Mouse (Mus musculus): ENCODE results near the gene Irf5. TPM values are rescaled to one million over a fixed set of nuclear protein-coding genes. Genes with fewer than 3 reads are reported as not detected.
A peak's percentile ranks its signal among the peaks of the same experiment; 100 is the strongest.
"Not testable (repeated sequence)": the region's sequence is repeated elsewhere in the genome, so short reads cannot be mapped to it uniquely, and the experiment has no call there.

Irf5 gene
- total RNA-seq, 2 experiments from 2014 or later, result 3.8 to 4.8 TPM

GRCm38 (mm10) chr6:29527361-29528164 is 1.1 kb downstream of the Irf5 start:
- DNase-seq, result no peak

DNA sequence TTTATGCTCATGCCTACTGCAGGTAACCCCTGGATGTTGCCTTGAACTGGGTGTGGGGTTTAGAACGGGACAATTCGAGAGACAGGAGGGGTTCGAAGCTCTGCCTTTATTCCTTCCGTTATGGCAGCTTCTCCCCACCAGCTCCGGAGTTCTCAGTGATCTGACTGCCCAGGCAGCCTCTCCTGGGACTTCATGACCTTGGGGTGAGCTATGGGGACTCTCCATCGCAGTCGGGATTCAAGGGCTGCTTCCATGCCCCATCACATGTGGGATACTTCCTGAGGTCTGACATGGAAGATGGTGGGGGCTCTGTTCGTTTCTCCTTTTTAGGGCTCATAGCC is 1.7 kb downstream of the Irf5 start:
- DNase-seq, result no peak

DNA sequence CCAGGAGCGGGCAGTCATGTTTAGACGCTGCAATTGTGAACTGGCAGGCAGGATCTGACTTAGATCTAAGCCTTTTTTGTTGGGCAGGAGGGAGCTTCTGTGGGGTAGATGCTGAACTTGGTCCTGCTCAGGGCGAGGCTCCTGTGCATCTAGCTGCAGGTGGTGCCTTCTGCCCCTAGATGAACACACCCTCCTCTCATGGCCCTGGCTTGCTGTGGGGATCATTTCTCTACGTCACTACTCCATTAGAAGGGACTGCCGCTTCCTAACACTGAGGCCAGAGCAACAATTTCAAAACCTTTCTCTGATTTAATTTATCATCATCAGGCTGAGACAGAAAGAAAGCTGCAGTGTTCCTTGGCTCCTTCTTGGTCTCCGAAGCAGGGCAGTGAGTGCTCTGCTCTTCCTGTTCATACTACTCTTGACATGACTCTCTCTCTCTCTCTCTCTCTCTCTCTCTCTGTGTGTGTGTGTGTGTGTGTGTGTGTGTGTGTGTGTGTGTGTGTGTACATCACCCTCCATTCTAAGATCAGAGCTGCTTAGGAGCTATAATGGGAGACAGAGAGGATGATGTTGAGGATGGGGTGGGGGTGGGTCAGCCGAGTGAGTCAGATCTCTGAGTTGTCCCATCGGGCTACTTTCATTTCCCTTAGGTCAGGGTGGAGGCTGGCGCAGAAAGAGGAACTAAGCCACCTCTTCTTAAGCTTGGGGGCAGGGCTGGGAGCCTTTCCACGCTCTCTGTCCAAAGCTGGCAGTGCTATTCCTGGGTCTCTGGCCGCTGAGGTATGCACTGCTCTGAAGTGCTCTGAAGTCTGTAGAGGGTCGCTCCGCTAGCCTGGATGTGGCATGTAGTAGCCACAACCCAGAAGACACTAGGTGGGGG is 2.4 kb downstream of the Irf5 start:
- no peak for DNase-seq

GRCm38 (mm10) chr6:29529444-29529820 is 3.0 kb downstream of the Irf5 start:
- no peak for DNase-seq

DNA sequence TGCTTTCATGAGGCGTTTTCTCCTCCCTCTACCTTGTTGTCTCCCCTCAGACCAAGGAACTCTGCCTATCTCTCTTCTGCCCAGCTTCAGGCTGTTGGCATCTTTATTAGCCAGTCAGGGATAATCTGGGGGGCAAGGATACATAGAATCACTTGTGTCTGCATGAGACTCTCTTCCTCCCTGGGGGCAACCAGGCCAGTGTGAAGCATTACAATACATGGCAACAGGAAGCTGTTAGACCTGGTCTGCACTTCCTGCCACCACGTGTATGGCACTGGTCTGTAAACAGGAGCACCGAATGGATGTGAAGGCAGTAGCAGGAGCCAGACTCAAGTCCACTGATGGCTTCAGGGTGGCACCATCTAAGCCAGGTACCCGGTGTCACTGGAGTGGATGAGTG is 3.6 kb downstream of the Irf5 start:
- no peak for DNase-seq

GRCm38 (mm10) chr6:29535316-29535715 is 8.9 kb downstream of the Irf5 start:
- peak; percentile 56 for DNase-seq

- DNase-seq, result no peak
Measured at GRCm38 (mm10) chr6:29536651-29537193, 10.3 kb downstream of the Irf5 start.

- no peak for DNase-seq
Measured at GRCm38 (mm10) chr6:29537221-29537620, 10.8 kb downstream of the Irf5 start.

GRCm38 (mm10) chr6:29539502-29539901 is 13.1 kb downstream of the Irf5 start:
- no peak for DNase-seq

DNA sequence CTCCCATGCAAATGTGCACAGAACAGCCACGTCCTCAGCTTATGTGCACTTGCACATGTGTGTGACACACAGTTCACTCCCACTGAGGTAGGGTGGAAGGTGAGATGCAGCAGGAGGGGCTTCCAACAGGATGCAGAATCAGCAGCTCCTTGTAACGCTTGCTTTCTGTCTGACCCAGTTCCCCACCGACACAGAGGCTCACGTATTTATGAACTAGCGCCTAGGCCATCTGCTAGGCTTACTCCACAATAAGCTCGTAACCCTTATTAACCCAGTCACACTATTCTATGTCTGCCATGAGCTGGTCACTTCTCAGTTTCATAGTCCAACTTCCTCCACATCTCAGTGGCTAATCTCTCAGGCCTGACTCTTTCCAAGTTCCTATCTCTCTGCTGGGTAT is 13.8 kb downstream of the Irf5 start:
- no peak for DNase-seq

DNA sequence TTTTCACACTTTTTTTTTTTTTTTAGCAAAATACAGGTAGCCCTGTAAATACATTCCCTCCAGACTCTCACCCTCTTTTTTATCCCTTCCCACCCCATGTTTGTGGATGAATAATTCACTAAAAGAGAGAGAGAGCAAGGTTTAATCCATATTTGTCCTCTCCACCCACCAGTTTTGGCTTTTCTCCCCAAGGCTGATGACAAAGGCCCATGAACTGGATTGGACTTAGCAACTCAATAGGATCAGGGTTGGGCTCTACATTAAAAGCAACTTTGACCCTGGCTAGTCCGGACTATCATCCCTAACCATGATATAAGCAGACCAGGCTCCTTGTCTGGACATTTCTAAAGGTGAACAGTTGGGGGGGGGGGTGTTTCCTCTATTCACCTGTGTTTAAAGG is 14.5 kb downstream of the Irf5 start:
- DNase-seq, result peak; percentile 44

DNA sequence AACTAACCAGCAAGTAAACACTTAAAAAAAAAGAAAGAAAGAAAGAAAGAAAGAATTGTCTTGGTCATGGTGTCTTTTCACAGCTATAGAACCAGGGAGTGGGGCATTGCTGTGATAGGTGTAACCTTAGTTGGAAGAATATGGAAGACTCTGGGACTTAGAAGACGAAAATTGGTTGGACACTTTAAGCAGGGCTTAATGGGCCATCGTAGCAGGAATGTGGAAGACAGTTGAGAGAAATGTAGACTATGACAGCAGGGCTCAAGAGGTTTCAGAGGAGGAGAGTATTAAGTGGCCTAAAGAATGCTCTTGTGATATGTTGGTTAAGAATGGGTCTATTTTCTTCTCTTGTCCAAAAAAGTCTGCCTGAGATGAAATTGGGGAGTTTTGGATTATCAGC is 19.2 kb downstream of the Irf5 start:
- DNase-seq, result no peak

- DNase-seq, result no peak
Measured at GRCm38 (mm10) chr6:29547582-29547981, 21.2 kb downstream of the Irf5 start.

DNA sequence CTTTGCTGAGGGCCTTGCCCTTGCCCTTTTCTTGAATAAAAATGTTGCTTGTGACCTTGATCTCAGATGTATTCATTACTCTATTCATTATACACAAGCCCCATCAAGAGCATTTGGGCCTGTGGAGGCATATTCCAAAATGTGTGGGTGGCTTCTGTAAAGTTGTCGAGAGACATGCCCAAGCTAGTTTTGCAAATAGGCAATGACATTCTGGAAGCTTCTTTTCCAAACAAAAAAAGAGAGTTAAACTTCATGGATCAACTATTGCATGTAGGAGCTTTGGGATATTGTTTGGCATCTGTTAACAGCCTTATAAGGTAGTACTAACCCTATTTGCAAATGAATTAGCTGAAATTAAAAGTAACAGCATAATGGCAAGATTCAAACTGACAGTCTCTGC is 21.7 kb downstream of the Irf5 start:
- no peak for DNase-seq

DNA sequence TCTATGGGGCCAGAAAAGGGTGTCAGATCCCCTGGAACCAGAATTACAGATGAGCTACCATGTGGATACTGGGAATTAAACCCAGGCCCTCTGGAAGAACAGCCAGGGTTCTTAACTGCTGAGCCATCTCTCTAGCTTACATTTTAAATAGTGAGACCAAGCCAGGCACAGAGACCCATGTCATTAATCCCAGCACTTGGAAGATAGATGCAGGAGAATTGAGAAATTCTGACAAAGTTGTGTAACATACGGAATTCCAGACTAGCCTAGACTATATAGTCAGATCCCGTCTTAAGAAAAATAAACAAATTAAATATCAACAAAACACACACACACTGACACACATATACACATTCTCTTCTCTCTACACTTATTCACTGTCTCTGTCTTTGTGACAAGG is 26.1 kb downstream of the Irf5 start:
- no peak for DNase-seq

- no peak for DNase-seq
Measured at GRCm38 (mm10) chr6:29557112-29557511, 30.7 kb downstream of the Irf5 start.

- not testable (repeated sequence) for DNase-seq
Measured at GRCm38 (mm10) chr6:29576388-29576787, 50.0 kb downstream of the Irf5 start.

DNA sequence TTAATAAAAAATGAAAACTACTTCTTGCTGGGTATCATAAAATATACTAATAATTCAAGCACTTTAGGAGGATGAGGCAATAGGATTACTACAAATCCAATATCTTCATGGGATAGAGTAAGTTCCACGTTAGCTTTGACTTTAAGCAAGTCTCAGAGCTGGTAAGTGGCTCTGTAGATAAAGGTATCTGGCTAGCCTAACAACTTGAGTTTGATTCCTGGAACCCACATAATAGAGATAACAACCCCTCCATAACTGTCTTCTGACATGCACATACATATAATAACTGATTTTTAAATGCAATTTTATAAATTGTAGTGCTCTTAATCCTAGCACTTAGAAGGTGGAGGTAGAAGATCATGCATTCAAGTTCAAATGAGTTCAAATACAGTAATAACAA is 54.3 kb downstream of the Irf5 start:
- DNase-seq, result no peak

- DNase-seq, result no peak
Measured at GRCm38 (mm10) chr6:29581202-29581601, 54.8 kb downstream of the Irf5 start.
